Mouse (Mus musculus): ENCODE results near the gene Washc2.
"Not testable (repeated sequence)": the region's sequence is repeated elsewhere in the genome, so short reads cannot be mapped to it uniquely, and the experiment has no call there.

DNA sequence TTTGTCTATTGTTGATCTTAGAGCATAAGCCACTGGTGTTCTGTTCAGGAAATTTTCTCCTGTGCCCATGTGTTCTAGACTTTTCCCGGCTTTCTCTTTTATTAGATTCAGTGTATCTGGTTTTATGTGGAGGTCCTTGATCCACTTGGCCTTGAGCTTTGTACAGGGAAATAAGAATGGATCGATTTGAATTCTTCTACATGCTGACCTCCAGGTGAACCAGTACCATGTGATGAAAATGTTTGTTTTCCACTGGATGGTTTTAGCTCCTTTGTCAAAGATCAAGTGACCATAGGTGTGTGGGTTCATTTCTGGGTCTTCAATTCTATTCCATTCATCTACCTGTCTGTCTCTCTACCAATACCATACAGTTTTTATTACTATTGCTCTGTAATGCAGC, 27.0 kb downstream of the Washc2 start:
- not testable (repeated sequence) for TF ChIP-seq POLR2A (IDR thresholded peaks at IDR 0.05; ENCODE audit: low read depth, low read length); CTCF (IDR thresholded peaks at IDR 0.05; ENCODE audit: extremely low read depth, insufficient read length, insufficient replicate concordance, low read depth, low read length)

Measured in small intestine, adult 2 months (tissue).